Mouse (Mus musculus) kidney, postnatal 4 days (tissue): Measurements from ENCODE around the gene P4ha2.
"Not testable (repeated sequence)": the region's sequence is repeated elsewhere in the genome, so short reads cannot be mapped to it uniquely, and the experiment has no call there.

Source experiments
- DNase-seq, 2 experiments: peaks; one replicate each; pipeline ENCODE4 v3.0.0; 2021; ENCODE audit warnings: mixed read lengths in 2 of 2

P4ha2 gene

DNA sequence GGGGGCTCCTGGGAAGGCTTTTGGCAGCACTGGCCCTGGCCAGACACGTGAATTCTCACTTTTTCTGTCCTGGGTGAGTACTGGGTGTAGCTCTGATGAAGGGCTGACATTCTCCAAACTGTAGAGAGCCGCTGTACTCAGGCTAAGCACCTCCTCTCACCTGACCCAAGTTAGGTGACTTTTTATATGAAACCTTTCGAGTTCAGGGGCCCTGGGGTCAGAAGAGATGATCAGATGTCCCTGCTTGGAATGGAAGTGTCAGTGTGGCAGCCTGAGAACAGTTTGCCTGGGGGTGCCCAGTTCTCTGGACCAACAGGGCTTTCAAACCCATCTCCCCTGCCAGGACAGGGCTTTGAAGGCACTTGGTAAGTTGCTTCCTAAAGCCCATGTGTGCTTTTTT is 8.2 kb downstream of the P4ha2 start:
- no peak for DNase-seq

DNA sequence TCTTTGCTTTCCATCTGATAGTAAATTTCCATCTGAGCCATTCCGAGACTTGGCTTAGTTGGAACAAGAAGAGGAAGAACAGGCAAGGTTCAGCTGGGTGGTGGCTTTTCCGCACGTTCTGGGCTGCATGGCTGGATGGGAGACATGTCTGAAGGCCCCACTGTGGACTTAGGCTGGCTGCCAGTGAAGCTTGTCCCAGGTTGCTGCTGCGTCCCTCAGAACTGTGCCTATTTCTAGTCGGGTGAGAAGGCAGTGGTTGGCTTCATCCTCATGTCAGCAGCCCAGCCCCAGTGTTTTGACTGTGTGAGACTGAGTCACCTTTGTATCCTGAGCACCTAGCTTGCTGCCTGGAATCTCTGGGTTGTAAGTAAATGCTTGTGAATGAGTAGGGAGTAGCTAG is 9.0 kb downstream of the P4ha2 start:
- DNase-seq = peak in 1 of 2 experiments; percentile 31

DNA sequence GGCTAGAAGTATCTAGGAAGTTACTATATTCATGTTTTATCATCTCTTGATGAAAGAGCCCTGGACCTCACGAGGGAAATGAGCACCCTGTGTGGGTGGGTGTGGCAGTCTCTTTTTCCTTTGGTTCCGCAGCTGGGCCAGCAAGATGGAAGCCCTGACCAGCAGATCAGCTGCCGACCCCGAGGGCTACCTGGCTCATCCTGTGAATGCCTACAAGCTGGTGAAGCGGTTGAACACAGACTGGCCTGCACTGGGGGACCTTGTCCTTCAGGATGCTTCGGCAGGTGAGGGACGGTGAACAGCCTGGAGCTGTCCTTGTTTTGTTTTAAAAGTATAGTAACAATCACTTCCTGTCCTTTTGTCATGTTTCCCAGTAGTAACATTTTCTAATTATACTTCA is 11.4 kb downstream of the P4ha2 start:
- no peak for DNase-seq

DNA sequence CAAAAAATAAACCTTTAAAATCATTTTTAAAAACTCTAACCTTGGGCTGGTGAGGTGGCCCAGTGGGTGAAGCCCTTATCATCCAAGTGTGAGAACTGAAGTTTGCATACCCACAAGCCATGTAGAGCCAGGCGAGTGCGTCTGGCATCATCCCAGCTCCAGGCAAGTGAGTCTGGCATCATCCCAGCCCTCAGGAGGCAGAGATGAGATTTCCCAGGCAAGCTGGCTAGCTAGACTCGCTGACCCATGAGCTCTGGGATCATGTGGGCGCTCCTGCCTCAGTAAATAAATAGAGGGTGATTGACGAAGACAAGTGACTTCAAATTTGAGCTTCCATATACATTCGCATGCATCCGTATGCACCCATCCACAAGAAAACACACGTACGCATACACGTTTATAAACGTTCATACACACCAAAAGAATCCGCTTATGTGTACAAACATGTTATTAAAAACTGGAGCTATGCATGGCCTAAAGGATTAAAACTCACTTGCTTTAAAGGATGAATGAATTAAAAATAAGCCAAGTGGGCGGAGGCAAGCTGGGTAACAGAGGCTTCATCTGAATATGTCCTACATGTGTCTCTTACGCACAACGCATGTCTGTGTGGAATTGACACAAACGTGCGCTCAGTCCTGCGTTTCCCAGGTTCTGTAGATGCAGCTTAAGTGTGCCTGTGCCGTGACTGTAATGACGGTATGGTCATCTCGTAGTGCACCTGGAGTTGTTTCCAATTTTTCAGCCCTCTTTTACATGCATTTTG is 12.3 kb downstream of the P4ha2 start:
- peak; percentile 39 to 54 for DNase-seq

DNA sequence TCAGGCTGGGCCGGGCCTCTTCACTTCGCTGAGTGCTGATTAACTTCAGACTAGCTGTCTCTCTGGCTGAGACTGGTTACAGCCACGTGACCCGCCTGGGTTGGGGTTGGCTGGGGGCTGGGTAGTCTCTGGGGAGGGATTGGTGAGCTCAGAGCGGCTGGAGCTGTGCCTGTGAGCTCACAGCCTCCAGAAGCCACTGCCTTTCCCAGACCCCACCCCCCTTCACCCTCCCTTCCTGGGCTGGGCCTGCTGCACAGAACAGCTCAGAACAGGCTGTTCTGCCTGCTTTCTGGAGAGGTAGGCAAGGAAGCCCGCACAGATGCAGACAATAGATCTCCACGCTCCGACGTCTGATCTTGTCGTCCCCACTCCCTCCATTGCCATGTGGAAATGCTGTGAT is 13.0 kb downstream of the P4ha2 start:
- DNase-seq = peak; percentile 91 to 95

DNA sequence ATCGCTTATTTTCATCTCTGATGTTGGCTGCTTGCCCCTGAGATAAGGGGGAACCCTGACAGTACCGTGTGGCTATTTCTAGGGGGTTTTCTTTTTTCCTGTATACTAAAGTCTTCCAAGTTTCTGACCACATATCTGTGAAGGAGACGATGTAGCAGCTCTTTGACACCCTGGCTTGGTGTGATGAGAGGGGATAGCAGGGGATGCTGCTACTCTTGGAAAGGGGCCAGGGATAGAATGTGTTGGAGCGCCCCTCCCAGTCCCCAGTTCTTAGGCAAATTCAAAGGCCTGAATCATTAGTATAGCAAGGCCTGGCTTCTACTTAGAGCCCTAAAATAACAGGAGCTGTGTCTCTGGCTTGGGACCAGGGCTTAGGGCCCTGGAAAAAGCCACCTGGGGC is 13.5 kb downstream of the P4ha2 start:
- peak in 1 of 2 experiments; percentile 30 for DNase-seq

DNA sequence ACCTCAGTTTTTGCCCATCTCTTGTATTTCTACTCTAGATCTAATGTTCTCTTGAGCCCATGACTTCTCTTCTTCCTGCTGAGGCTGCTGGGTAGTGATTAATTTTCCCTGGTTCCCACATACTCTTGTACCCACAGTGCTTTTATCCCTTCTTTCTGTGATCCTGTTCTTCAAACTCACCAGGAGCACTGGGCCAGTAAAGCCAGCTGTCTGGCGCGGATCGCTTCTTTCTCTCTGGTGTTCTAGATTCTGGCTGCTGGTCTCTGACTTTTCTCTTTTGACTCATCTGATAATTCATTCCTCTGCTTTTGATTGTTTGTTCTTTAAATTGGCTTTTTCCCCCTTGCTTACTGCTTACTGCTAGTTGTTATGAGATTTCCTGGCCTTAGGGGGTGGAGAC is 14.9 kb downstream of the P4ha2 start:
- DNase-seq = no peak

DNA sequence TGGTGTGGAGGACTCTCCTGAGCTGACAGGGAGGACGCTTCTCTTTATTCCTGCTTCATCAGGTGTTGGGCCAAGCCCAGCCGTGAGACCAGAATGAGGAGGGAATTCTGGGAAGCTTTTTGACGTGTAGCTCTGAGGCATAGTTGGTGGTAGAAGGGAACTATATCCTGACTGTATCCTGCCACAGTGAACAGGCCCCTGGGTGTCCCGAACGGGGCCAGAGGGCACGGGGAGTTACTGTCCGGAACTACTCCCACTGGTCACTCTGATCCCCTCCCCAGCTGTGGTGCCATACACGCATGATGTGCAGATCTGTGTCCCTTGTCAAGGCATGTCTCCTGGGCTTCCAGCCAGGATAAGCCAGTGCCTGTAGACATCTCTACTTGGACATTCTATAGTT is 15.4 kb downstream of the P4ha2 start:
- DNase-seq = no peak

DNA sequence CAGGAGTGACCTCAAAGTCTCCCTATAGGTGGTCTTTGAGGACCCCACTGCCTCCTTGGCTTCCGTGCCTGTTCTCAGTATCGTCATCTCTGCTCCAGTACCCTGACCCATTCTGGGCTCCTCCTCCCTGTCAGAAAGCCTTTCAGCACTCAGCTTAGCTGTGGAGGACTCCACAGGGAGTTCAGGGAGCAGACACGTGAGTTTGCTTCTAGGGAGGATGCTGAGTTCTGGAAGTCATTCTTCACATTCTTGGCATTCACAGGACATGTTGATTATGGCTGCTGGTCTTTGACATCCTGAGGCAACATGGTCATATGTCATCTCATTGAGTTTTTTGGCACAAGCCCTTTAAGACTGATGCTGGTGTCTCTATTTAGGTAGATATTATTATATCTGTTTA is 16.0 kb downstream of the P4ha2 start:
- peak in 1 of 2 experiments; percentile 32 for DNase-seq

DNA sequence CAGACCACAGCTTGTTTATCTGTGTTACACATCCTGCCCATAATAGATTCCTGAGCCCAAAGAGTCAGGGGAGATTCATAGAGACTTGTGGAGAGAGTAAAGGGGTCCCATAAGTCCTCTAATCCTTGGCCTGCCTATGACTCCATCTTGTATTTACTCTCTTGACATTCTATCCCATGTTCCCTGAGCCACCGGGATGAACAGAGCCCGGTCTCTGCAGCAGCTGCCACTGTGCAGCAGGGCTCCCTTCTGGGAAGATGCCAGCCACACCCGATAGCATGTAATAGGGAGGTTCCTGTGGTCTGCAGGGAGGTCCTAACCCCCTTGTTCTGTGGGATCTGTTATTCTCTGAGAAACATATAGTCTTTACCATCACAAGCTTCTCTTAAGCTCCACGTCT is 16.5 kb downstream of the P4ha2 start:
- no peak for DNase-seq

DNA sequence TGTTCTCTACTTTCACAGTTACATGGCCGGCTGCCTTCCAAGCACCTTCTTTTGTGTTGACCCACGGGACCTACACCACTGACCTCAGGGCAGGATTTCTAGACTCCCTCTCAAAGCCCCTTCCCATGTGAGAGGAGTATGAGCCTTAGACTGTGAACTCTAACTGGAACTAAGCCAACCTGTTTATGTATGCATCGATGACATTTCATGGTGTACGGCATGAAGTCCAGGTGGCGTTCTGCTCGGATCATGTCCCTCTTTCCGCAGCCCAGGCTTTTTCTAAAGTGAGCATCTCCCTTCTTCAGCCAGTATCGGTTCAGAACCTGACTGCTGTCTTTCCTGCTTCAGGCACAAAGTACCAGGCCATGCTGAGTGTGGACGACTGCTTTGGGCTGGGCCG is 17.2 kb downstream of the P4ha2 start:
- DNase-seq = no peak

DNA sequence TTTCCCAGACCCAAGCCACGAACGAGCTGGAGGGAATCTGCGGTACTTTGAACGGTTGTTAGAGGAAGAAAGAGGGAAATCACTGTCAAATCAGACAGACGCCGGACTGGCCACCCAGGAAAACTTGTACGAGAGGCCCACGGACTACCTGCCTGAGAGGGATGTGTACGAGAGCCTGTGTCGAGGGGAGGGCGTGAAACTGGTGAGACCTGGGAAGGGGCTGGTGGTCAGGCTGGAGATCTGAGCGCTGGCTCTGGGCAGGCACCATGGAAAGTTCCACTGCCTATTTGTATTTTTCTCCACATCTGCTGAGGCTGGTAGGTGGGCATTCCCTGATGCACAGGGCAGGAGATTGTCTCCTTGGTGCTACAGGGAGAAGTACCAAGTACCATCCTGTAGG is 19.2 kb downstream of the P4ha2 start:
- DNase-seq = no peak

DNA sequence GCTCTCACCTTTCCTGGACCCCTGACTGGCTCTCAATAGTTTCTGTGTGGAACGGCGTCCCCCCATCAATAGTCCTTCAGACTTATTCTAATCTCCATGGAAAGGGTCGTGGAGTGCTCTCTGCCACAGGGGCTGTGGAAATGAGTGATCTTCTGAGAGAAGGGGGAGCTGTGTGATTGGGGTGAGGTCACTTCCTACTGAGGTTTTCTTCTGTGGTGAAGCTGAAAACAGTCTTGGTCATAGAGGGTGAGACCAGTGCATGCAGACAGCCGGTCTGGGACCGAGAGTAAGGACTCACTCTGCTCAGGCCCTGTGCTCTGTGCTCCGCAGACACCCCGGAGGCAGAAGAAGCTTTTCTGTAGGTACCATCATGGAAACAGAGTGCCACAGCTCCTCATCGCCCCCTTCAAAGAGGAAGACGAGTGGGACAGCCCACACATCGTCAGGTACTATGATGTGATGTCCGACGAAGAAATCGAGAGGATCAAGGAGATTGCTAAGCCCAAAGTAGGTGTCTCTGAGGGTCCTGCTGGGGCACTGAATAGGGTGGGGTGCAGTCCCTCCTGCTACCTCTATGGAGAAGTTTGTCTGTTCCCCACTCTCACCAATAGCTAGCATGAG is 20.0 kb downstream of the P4ha2 start:
- DNase-seq = no peak

DNA sequence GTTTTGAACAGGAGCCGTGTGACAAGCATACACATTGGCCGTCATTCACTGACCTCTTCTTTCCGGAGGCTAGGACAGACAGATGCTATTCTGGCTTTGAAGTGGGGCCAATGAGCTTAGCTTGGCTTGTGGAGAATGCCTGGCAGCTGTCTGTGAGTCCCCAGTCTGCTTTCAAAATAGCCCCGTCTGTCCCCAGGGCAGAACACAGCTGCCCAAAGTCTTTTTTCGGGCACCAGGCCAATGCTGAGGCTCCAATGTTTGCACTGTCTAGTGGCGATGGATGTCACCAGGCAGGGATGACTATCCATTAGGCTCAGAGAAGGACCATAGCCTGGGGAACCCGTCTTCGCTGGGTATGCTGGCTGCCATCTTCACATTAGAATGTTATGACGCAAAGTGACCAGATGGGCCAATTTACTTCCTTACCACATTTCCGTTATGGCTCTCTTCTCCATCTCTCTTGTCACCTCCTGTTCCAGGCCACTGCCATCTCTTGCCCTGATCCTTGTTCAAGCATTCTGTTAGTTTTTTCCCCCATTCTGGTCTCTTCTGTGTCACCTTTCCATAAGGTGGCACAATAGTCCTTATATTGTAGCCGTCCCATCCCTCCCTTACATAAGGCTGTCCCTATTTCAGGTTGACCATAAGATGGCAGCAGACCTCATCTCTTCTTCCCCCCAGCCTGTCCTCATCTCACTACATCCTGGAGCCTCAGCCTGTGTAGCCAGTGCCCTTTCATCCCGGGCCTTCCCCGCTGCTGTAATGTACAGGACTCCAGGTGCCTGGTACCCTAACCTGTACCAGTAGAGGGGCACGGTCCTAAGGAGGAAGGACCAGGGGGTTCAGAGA is 22.7 kb downstream of the P4ha2 start:
- peak; percentile 43 to 58 for DNase-seq

DNA sequence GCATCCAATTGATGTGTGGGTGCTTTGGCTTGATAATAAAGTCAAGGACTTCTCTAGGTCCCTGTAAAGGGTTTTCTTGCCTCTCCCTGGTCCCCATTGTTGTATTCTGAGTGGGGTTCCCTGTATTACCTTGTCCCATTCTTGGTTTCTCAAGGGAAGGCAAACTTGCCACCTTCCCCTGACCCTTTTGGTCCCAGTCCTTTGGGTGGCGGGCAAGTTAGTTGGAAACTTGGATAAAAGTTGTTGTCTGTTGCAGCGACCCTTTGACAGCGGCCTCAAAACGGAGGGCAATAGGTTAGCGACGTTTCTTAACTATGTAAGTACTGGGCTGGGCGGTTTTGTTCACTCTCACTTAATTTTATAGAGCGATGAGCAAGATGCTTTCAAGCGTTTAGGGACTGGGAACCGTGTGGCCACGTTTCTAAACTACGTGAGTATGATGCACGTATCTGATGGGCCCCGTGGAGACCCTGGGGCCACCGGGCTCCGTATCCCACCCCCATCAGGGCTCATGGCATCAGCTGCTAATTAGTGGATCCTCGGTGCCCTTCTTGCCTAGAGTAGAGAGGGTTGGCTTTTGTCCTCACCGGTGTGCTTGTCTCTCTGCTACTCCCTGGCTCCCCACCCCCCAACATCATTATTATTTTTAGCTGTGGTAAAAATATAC is 26.2 kb downstream of the P4ha2 start:
- DNase-seq = no peak

DNA sequence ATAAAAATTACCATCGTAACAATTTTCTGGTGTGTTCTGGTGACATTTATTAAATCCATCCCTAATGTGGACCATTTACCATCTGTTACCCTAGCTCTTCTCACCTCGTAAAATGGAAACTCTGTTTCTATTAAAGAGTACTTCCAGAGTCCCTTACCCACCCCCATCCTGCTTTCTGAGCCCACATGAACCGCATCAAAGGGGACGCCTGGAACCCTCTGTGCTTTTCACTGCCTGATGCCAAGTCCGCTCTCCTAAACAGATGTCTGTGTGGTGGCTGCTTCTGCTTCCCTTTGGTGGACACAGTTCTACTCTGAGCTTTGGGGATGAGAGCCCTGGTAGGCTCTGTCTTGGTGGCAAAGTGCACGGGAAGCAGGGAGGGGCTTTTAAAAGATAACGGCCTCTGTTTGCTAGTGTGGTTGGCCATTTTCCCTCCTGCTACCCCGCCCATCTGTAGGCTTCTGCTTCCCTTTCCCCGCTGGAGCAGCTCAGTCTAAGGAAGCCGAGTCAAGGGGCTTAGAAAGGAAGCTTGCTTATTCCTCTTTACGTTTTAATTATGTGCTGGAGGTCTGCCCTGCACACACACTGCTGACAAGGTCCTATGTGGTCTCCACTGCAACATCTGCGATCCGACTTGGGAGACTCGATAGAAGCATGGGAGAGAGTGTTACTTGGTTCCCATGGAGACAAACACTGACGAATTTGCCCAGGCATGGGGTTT is 26.9 kb downstream of the P4ha2 start:
- peak in 1 of 2 experiments; percentile 34 for DNase-seq

DNA sequence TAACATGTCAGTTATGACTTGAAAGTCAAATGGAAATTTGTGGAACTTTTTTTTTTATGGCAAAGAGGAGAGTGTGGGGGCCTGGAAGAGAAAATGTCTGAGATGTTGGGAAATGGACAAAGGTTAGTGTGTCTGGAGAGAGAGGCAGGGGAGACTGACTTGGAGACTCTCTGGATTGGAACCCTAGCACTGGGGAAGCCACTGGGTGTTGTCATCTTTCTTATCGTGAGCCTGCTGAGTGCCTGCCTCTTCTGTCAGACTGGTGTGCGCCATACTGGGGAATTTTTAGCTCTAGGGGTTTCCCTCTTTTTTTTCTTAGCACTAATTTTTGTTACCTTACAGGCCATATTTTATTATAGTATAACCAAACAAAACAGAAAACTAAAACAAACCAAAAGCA is 27.5 kb downstream of the P4ha2 start:
- no peak for DNase-seq

DNA sequence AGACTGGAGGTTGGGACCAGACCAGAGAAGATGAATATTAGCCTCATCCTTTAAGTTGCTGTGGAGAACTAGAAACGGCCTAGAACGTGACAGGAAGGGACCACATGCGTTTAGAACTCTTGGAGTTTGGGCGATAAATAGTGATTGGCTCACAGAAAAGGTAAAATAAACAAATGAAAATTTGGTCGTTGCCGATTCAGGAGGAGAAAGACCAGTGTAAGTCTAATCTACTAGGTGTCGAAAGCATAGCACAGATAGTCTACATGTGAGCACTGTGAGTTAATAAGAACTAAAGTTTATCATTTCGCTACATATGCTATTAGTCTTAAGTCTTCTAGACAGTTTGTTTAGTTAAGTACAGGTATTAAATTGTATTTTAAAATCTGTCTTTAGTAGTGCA is 30.1 kb downstream of the P4ha2 start:
- DNase-seq = no peak

DNA sequence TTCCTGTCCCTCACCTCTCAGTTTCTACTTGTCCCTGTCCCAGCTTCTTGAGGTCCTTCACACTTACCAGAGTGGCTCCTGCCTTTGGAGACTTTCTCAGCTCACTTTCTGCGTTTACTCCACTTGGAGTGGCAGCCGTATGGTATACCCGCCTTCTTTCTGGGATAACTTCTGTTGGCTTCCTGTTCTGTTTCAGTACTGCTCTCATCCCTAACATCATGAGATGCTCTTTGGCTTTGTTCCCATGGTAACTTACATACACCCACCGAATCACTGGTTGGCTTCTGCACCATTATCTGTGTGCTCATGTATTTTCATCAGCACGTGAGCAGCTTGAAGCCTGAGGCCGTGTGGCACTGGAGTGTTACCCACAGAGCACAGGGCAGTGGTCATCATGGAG is 30.8 kb downstream of the P4ha2 start:
- no peak for DNase-seq

DNA sequence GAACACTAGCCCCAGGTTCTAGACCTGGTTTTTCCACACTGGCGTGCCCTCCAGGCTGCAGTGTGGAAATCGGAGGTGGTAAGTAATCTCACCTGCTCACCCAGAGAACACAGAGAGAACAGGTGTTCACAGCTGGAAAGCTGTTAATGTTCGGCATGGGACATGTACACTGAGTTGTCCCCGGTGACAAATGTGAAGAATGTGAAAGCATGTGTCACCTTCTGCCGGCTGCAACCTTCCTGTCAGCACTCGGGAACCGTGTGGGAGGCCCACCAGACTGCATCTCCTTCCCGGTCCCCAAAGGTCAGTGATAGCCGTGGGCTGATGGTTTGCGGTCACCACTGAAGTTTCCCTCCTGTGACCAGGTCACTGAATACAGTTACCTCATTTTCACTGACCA is 32.4 kb downstream of the P4ha2 start:
- no peak for DNase-seq

DNA sequence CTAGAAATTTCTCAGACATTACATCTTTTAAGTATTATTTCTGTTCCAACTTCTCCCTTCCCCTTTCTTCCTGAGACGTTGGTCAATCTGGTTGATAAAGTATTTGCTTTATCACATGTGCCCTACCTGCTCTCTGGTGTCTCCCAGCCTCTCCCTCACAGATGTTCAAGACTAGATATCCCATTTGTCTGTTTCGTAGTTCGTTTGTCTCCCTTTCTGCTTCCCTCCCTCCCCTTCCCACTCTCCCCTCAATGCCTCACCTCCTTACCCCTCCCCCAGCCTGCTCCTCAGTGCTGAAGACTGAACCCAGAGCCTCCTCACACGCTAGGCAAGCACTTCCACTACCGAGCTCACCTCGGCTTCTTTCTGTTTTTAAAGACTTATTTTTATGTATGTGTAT is 35.0 kb downstream of the P4ha2 start:
- DNase-seq = no peak

DNA sequence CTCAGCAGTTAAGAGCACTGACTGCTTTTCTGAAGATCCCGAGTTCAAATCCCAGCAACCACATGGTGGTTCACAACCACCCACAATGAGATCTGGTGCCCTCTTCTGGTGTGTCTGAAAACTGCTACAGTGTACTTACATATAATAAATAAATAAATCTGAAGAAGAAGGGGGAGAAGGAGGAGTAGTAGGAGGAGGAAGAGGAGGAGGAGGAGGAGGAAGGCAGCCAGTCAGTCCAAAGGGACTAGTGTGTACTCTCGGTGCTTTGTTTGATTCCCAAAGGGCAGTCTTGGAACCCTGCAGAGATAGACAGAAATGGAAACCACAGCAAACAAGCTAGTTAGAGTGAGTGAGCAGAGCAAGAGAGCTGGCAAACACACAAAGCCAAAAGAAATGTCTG is 40.3 kb downstream of the P4ha2 start:
- not testable (repeated sequence) for DNase-seq
